Mouse (Mus musculus): ENCODE data around the gene Ppa2.
A peak's percentile ranks its signal among the peaks of the same experiment; 100 is the strongest.

Gene Ppa2

GRCm38 (mm10) chr3:133331184-133331866 is 21.4 kb downstream of the Ppa2 start:
- DNase-seq (ENCODE audit: low read depth): no peak

- DNase-seq (ENCODE audit: low read depth): peak; percentile 89
These were observed 22.4 kb downstream of the Ppa2 start for GRCm38 (mm10) chr3:133332280-133332679.

GRCm38 (mm10) chr3:133333267-133334170 is 23.6 kb downstream of the Ppa2 start:
- no peak for DNase-seq (ENCODE audit: low read depth)

GRCm38 (mm10) chr3:133334691-133335090 is 24.8 kb downstream of the Ppa2 start:
- peak; percentile 60 for DNase-seq (ENCODE audit: low read depth)

- no peak for DNase-seq (ENCODE audit: low read depth)
These were observed 25.3 kb downstream of the Ppa2 start for GRCm38 (mm10) chr3:133335166-133335565.

GRCm38 (mm10) chr3:133336400-133336799 is 26.5 kb downstream of the Ppa2 start:
- DNase-seq (ENCODE audit: low read depth): peak; percentile 82

GRCm38 (mm10) chr3:133338851-133339356 is 29.0 kb downstream of the Ppa2 start:
- DNase-seq (ENCODE audit: low read depth): no peak

- peak; percentile 26 for DNase-seq (ENCODE audit: low read depth)
These were observed 29.5 kb downstream of the Ppa2 start for GRCm38 (mm10) chr3:133339411-133339823.

GRCm38 (mm10) chr3:133341106-133341505 is 31.2 kb downstream of the Ppa2 start:
- DNase-seq (ENCODE audit: low read depth): no peak

GRCm38 (mm10) chr3:133347535-133347934 is 37.6 kb downstream of the Ppa2 start:
- DNase-seq (ENCODE audit: low read depth): no peak

GRCm38 (mm10) chr3:133348847-133349246 is 38.9 kb downstream of the Ppa2 start:
- no peak for DNase-seq (ENCODE audit: low read depth)

GRCm38 (mm10) chr3:133357426-133357974 is 47.6 kb downstream of the Ppa2 start:
- no peak for DNase-seq (ENCODE audit: low read depth)

GRCm38 (mm10) chr3:133357977-133358376 is 48.1 kb downstream of the Ppa2 start:
- no peak for DNase-seq (ENCODE audit: low read depth)

GRCm38 (mm10) chr3:133361406-133361805 is 51.5 kb downstream of the Ppa2 start:
- DNase-seq (ENCODE audit: low read depth): no peak

GRCm38 (mm10) chr3:133364138-133364537 is 54.2 kb downstream of the Ppa2 start:
- no peak for DNase-seq (ENCODE audit: low read depth)

- no peak for DNase-seq (ENCODE audit: low read depth)
These were observed 56.2 kb downstream of the Ppa2 start for GRCm38 (mm10) chr3:133366096-133366495.

- no peak for DNase-seq (ENCODE audit: low read depth)
These were observed 68.3 kb downstream of the Ppa2 start for GRCm38 (mm10) chr3:133378174-133378573.

GRCm38 (mm10) chr3:133379997-133380396 is 70.1 kb downstream of the Ppa2 start:
- no peak for DNase-seq (ENCODE audit: low read depth)

GRCm38 (mm10) chr3:133381519-133381918 is 71.6 kb downstream of the Ppa2 start:
- DNase-seq (ENCODE audit: low read depth): no peak

- DNase-seq (ENCODE audit: low read depth): no peak
These were observed 72.2 kb downstream of the Ppa2 start for GRCm38 (mm10) chr3:133382147-133382546.

- DNase-seq (ENCODE audit: low read depth): no peak
These were observed 74.3 kb downstream of the Ppa2 start for GRCm38 (mm10) chr3:133384164-133384708.

- no peak for DNase-seq (ENCODE audit: low read depth)
These were observed 77.4 kb downstream of the Ppa2 start for GRCm38 (mm10) chr3:133387283-133387682.
